Mouse (Mus musculus) heart, postnatal 25 days (tissue): Measurements from ENCODE around the gene Dcaf4. TPM values are rescaled to one million over a fixed set of nuclear protein-coding genes. Genes with fewer than 3 reads are reported as not detected.

ENCODE experiments used
- total RNA-seq, 2 experiments: library from RNA; stranded (reverse); gene quantifications; 2 replicates each; pipeline ENCODE4 v1.2.3; 2021

The Dcaf4 gene
- total RNA-seq, 2 experiments from 2014 or later: 14.1 to 15.2 TPM

Other genes with a start within 250 kb of the Dcaf4 start
- gene Dpf3, start 32.8 kb upstream of the Dcaf4 start, total RNA-seq: 10 to 100 TPM; 17.4 to 21.3 TPM
- 10 to 100 TPM; 14.7 to 16.6 TPM for gene Zfyve1, start 76.8 kb downstream of the Dcaf4 start, total RNA-seq
- 10 to 100 TPM; 45.7 to 51.4 TPM for gene Rbm25, start 110.8 kb downstream of the Dcaf4 start, total RNA-seq
- gene Psen1, start 167.7 kb downstream of the Dcaf4 start, total RNA-seq: 10 to 100 TPM; 31.7 to 34.8 TPM
- 10 to 100 TPM in 1 of 2 experiments, 1 to 10 TPM in 1; 9.6 to 13.4 TPM for gene Papln, start 243.2 kb downstream of the Dcaf4 start, total RNA-seq